Mouse (Mus musculus): ENCODE data around the gene Tcl1b5. TPM values are rescaled to one million over a fixed set of nuclear protein-coding genes. Genes with fewer than 3 reads are reported as not detected.

Gene Tcl1b5
- polyA plus RNA-seq (2015; fragmentation: Nextera tagmentation; extraction: Ambion mirVana), result not detected in 2 replicates

DNA sequence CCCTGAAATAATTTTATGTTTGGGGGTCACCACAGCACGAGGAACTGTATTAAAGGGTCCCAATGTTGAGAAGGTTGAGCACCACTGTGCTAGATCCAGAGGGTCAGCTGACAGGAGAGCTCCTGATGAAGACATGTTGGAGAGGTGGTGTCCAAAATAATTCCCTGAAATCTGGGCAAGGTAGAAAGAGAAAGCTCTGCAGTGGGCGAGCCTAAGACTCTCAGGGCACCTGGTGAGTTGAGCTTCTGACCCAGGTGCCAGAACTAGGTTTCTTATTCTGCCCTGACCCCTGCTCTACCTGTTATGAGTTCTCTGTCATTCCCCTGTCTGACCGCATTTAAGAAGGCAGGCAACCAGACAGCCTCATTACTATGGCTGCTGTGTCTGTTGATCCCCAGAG is at the start of gene Tcl1b5:
Gene Tcl1b5 (plus strand): TSS at position 301 of the 400 bp plus-strand sequence.

DNA sequence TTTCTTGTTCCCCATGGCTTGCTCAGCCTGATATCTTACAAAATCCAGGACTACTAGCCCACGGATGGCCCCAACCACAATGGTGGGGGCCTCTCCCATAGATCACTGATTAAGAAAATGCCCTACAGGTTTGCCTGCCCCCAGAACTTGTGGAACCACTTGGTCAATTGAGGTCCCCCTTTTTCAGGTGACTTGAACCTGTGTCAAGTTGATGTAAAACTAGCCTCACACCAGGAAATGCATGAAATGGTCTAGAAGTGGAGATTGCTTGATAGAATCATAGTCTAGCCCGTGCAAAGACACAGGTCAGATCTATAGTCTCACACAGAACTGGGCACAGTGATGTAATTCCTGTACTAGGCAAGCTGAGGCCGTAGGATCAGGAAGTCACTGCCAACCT is 30.4 kb upstream of the Tcl1b5 start, which contains the start of gene Tcl1b2:
Gene Tcl1b2 (plus strand): TSS at position 301 of the 400 bp plus-strand sequence.

DNA sequence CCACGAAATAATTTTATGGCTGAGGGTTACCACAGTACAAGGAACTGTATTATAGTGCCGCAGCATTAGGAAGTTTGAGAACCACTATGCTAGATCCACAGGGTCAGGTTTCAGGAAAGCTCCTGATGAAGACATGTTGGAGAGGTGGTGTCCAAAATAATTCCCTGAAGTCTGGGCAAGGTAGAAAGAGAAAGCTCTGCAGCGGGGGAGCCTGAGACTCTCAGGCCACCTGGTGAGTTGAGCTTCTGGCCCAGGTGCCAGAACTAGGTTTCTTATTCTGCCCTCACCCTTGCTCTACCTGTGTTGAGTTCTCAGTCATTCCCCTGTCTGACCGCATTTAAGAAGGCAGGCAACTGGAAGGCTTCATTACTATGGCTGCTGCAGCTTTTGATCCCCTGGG is 16.8 kb upstream of the Tcl1b5 start, which contains the start of gene Tcl1b1:
Gene Tcl1b1 (plus strand): TSS at position 301 of the 400 bp plus-strand sequence.

DNA sequence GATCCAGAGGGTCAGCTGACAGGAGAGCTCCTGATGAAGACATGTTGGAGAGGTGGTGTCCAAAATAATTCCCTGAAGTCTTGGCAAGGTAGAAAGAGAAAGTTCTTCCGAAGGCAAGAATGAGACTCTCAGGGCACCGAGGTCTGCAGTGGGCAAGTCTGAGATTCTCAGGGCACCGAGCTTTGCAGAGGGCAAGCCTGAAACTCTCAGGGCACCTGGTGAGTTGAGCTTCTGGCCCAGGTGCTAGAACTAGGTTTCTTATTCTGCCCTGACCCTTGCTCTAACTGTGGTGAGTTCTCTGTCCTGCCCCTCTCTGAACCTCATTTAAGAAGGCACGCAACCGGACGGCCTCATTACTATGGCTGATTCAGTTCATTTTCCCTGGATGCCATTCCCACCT is 14.6 kb downstream of the Tcl1b5 start, which contains the start of gene Tcl1b3:
Gene Tcl1b3 (plus strand): TSS at position 301 of the 400 bp plus-strand sequence.

DNA sequence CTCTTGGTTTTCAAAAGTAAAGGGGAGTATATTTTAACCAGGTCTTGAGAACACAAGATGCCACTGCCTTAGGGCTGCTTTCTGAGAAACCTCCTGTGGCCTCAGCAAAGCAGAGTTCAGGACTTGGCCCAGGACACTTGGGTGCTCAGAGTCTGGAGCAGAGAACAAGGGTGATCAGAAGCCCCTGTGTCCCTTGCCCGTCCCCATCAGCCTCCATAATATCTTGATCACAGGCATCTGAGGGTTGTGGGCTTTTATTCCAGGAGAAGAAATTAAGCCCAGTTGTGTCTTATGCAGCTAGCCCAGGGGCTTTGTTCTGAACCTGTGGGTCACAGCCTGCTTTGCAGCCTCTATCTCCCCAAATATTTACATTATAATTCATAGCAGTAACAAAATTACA is 25.5 kb downstream of the Tcl1b5 start, which contains the start of gene Tcl1b4:
Gene Tcl1b4 (plus strand): TSS at position 301 of the 400 bp plus-strand sequence.

DNA sequence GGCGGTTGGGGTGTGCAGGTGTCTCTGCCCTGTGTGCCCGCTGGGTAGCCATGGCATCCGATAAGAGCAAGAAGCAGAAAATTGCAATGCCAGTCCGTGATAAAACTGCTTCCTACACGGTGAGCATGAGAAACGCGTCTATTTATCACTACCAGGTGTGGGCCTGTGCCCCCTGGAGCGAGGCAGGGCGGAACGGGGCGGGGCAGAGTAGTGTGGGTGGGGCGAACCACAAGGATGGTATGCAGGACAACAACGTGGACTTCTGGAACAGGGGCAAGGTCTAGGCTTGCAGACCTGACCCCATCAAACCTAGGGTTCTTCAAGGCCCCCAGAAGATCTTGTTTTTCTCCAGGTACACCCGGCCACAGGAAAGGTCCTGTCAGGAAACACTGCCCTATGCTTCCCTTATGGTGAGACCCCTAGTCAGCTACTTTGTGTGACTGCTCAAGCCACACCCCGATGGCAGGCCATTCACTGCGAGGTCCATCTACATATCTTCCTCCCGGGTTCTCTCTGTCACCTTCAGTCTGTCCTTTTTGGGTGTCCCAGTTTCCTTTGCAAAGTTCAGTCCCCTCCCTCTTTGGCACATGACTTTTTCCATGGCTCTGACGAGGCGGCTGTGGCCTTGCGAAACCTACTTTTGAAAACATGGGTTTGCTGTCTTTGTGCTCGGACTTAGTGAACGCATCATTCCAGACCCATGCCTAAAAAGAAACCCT is 46.6 kb downstream of the Tcl1b5 start, which contains the start of gene Tcl1:
Gene Tcl1 (minus strand): TSS at position 193 of the 719 bp plus-strand sequence.

Other genes starting within 250 kb of the Tcl1b5 start
- gene Syne3, start 166.5 kb upstream of the Tcl1b5 start, polyA plus RNA-seq (2015; fragmentation: Nextera tagmentation; extraction: Ambion mirVana), result 3.1 and 3.7 TPM in 2 replicates
- 222 and 225 TPM in 2 replicates for gene Glrx5, start 143.7 kb upstream of the Tcl1b5 start, polyA plus RNA-seq (2015; fragmentation: Nextera tagmentation; extraction: Ambion mirVana)
- not detected in 2 replicates for gene Tcl1b2, start 30.3 kb upstream of the Tcl1b5 start, polyA plus RNA-seq (2015; fragmentation: Nextera tagmentation; extraction: Ambion mirVana)
- not detected in 2 replicates for gene Tcl1b1, start 16.7 kb upstream of the Tcl1b5 start, polyA plus RNA-seq (2015; fragmentation: Nextera tagmentation; extraction: Ambion mirVana)
- not detected in 2 replicates for gene Tcl1b3, start 14.7 kb downstream of the Tcl1b5 start, polyA plus RNA-seq (2015; fragmentation: Nextera tagmentation; extraction: Ambion mirVana)
- not detected in 2 replicates for gene Tcl1b4, start 25.6 kb downstream of the Tcl1b5 start, polyA plus RNA-seq (2015; fragmentation: Nextera tagmentation; extraction: Ambion mirVana)
- gene Tcl1, start 46.4 kb downstream of the Tcl1b5 start, polyA plus RNA-seq (2015; fragmentation: Nextera tagmentation; extraction: Ambion mirVana), result not detected in 2 replicates
- not detected in 2 replicates for gene Tunar, start 157.5 kb downstream of the Tcl1b5 start, polyA plus RNA-seq (2015; fragmentation: Nextera tagmentation; extraction: Ambion mirVana)